Mouse (Mus musculus): ENCODE measurements around the gene Pacsin2.

DNA sequence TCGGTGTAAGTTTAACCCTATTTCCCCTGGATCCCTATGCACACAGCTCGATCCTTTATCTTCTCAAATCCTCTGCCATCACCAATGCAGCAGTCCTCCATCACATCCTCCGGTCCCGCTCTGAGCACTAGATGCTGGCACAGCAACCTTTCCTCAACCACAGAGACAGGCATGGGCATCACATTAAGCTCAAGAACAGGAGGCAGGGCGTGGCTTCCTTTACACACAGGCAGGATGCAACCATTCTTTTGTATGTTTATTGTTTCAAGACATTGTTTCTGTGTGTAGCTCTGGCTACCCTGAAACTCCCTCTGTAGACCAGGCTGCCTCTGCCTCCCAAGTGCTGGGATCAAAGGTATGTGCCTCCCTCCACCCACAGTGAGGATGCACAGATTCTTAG, 8.8 kb downstream of the Pacsin2 start:
- no peak for TF ChIP-seq CTCF (IDR thresholded peaks at IDR 0.05; ENCODE audit: control insufficient read depth, insufficient read depth, insufficient replicate concordance, low read depth, low read length)
- no peak for TF ChIP-seq POLR2A (IDR thresholded peaks at IDR 0.05; ENCODE audit: control insufficient read depth, low read depth, low read length)
